Mouse (Mus musculus) spleen, adult 2 months (tissue): ENCODE data around the gene Ppa1. TPM values are rescaled to one million over a fixed set of nuclear protein-coding genes. Genes with fewer than 3 reads are reported as not detected.

Experiments used
- DNase-seq, 2 experiments: peaks; one replicate each; pipeline versions ENCODE4 v3.0.0 to v3.0.0-alpha.2; 2012 to 2021; ENCODE audit warnings: low spot score in 2 of 2, low read depth in 1 of 2
- H3K27ac ChIP-seq: fragments of 200-500 bp; 2 replicates; pipeline ENCODE4 v1.5.1; 2012; ENCODE audit warnings: low read length, inconsistent platforms; ENCODE audit not compliant: insufficient read depth
- H3K27me3 ChIP-seq: fragments of 200-500 bp; 2 replicates; pipeline ENCODE4 v1.6.1; 2012; ENCODE audit warnings: mild to moderate bottlenecking, moderate library complexity, low read length, inconsistent platforms; ENCODE audit not compliant: control insufficient read depth, insufficient read depth
- H3K36me3 ChIP-seq: fragments of 200-500 bp; 2 replicates; pipeline ENCODE4 v1.6.1; 2012; ENCODE audit warnings: mild to moderate bottlenecking, low read length, inconsistent platforms; ENCODE audit not compliant: control insufficient read depth, insufficient read depth
- H3K4me1 ChIP-seq: fragments of 200-500 bp; 2 replicates; pipeline ENCODE4 v1.6.1; 2011; ENCODE audit warnings: inconsistent platforms; ENCODE audit not compliant: control insufficient read depth, insufficient read depth, insufficient read length
- H3K4me3 ChIP-seq: fragments of 200-500 bp; 2 replicates; pipeline ENCODE4 v1.5.1; 2011; ENCODE audit warnings: mild to moderate bottlenecking, inconsistent platforms; ENCODE audit not compliant: insufficient read depth, insufficient read length; ENCODE audit errors: extremely low read depth
- CTCF ChIP-seq: fragments of 200-500 bp; IDR thresholded peaks from 2 replicates; pipeline ENCODE4 v1.5.1; 2011; ENCODE audit warnings: mild to moderate bottlenecking, inconsistent platforms; ENCODE audit not compliant: insufficient read depth, insufficient read length, insufficient replicate concordance; ENCODE audit errors: extremely low read depth
- POLR2A ChIP-seq: fragments of 200-500 bp; IDR thresholded peaks from 2 replicates; pipeline ENCODE4 v1.6.1; 2011; ENCODE audit warnings: low read depth, low read length, inconsistent platforms
- WGBS: fragments of 180-500 bp; shearing (Covaris S2); methylation state at CpG from one replicate; pipeline ENCODE4 v1.1.7; 2018; 5-methylcytosine and 5-hydroxymethylcytosine counted together
- polyA plus RNA-seq: library from polyadenylated mRNA; depleted of rRNA; stranded (reverse); fragments of >200 nt; gene quantifications from 2 replicates; pipeline ENCODE4 v1.2.3, GENCODE M21; 2012; rRNA removed

Gene Ppa1
- polyA plus RNA-seq, 1 experiment: 8.2 TPM

GRCm38 (mm10) chr10:61717406-61718296, 69.3 kb downstream of the Ppa1 start:
- no peak overlapping the region for H3K27ac ChIP-seq
- H3K36me3 ChIP-seq: no peaks in the 10 kb centered on the region
- DNase-seq: no peak
- H3K27me3 ChIP-seq: no peaks in the 10 kb centered on the region
- 92% methylated on average over 12 of the region's 12 CpGs for WGBS
- H3K4me1 ChIP-seq: peaks cover 2% of the 10 kb centered on the region; the same call in 1 of the 2 replicates
- H3K4me3 ChIP-seq: no peak overlapping the region
- TF ChIP-seq POLR2A (no peak), CTCF (no peak)

GRCm38 (mm10) chr10:61720331-61720730, 72.0 kb downstream of the Ppa1 start:
- Histone ChIP-seq H3K27me3 (no peaks in the 10 kb centered on the region), H3K4me3 (no peak overlapping the region), H3K36me3 (no peaks in the 10 kb centered on the region), H3K27ac (no peak overlapping the region), H3K4me1 (peaks cover 2% of the 10 kb centered on the region; the same call in 1 of the 2 replicates)
- 92% methylated on average over 7 of the region's 7 CpGs for WGBS
- TF ChIP-seq POLR2A (no peak), CTCF (no peak)
- DNase-seq: no peak

GRCm38 (mm10) chr10:61722215-61722614, 73.9 kb downstream of the Ppa1 start:
- Histone ChIP-seq H3K27me3 (no peaks in the 10 kb centered on the region), H3K4me3 (no peak overlapping the region), H3K4me1 (peaks cover 2% of the 10 kb centered on the region; the same call in 1 of the 2 replicates), H3K27ac (no peak overlapping the region), H3K36me3 (no peaks in the 10 kb centered on the region)
- WGBS: 88% methylated on average over 3 of the region's 3 CpGs
- DNase-seq: no peak
- TF ChIP-seq CTCF (no peak), POLR2A (no peak)

- peaks cover 2% of the 10 kb centered on the region; the same call in 1 of the 2 replicates for H3K4me1 ChIP-seq
- H3K4me3 ChIP-seq: no peak overlapping the region
- TF ChIP-seq POLR2A (no peak), CTCF (no peak)
- H3K27me3 ChIP-seq: no peaks in the 10 kb centered on the region
- no peak for DNase-seq
- no peak overlapping the region for H3K27ac ChIP-seq
- no peaks in the 10 kb centered on the region for H3K36me3 ChIP-seq
- WGBS: 86% methylated on average over 6 of the region's 6 CpGs
These were observed 74.9 kb downstream of the Ppa1 start for GRCm38 (mm10) chr10:61723271-61723670.

Other genes with a start within 250 kb of the Ppa1 start
- gene Nodal, start 230.6 kb upstream of the Ppa1 start, polyA plus RNA-seq: 0.14 and 0.19 TPM in 2 replicates
- 93.7 and 133 TPM in 2 replicates for gene Eif4ebp2, start 195.9 kb upstream of the Ppa1 start, polyA plus RNA-seq
- gene Lrrc20, start 172.8 kb upstream of the Ppa1 start, polyA plus RNA-seq: 5.8 and 7.6 TPM in 2 replicates
- 0.02 TPM in 1 of 2 replicates, not detected in the other for gene Npffr1, start 53.1 kb upstream of the Ppa1 start, polyA plus RNA-seq
- gene Sar1a, start 31.7 kb downstream of the Ppa1 start, polyA plus RNA-seq: 29.7 and 42.7 TPM in 2 replicates
- gene Tysnd1, start 47.0 kb downstream of the Ppa1 start, polyA plus RNA-seq: 43.2 and 67.7 TPM in 2 replicates
- 3.6 and 4.2 TPM in 2 replicates for gene Aifm2, start 66.7 kb downstream of the Ppa1 start, polyA plus RNA-seq
- 0.78 and 0.79 TPM in 2 replicates for gene H2afy2, start 135.6 kb downstream of the Ppa1 start, polyA plus RNA-seq